Mouse (Mus musculus) embryonic fibroblast, embryonic 13.5 days (primary cell): ENCODE results near the gene Cmtm6.

ENCODE experiments used
- CTCF ChIP-seq: IDR thresholded peaks from 2 replicates; pipeline ENCODE4 v1.5.1; 2011; ENCODE audit warnings: mild to moderate bottlenecking, control low read depth, low read length, moderate library complexity, borderline replicate concordance; ENCODE audit not compliant: insufficient read depth
- POLR2A ChIP-seq: IDR thresholded peaks from 2 replicates; pipeline ENCODE4 v1.6.1; 2011; ENCODE audit warnings: low read depth, mild to moderate bottlenecking, control low read depth, low read length, moderate library complexity

DNA sequence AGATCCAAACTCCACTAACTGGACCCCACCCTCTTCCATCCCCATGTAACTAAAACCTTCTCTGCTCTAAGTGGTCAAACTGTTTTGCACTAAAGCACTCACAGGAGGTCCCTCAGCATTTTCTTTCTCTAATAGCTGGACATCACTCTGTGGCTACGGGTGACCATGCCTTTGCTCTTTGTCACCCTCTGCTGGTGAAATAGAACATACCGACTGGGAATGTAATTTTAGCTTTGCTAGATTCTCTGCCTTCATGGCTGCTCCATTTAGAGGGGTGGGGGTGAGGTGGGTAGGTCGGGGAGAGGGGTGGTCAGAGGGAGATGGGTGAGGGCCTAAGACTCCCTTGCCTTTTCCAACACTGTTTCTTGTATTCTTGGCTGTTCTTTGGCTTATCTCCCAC is 3.6 kb upstream of the Cmtm6 start:
- TF ChIP-seq CTCF (no peak), POLR2A (no peak)
